Mouse (Mus musculus) layer of hippocampus, adult 18-20 months (tissue): ENCODE data around the gene Trim69. TPM values are rescaled to one million over a fixed set of nuclear protein-coding genes. Genes with fewer than 3 reads are reported as not detected.
"Not testable (repeated sequence)": the region's sequence is repeated elsewhere in the genome, so short reads cannot be mapped to it uniquely, and the experiment has no call there.

Source experiments
- DNase-seq, 2 experiments: peaks; one replicate each; pipeline ENCODE4 v3.0.0; 2022; ENCODE audit warnings: low spot score in 2 of 2
- total RNA-seq, 2 experiments: library from RNA; stranded (reverse); gene quantifications; 2 replicates each; pipeline ENCODE4 v1.2.3; 2021

Gene Trim69
- total RNA-seq, 2 experiments from 2014 or later: not detected

- no peak for DNase-seq
Measured at GRCm38 (mm10) chr2:122206440-122207107, 46.1 kb downstream of the Trim69 start.

GRCm38 (mm10) chr2:122210534-122211228 lies 50.2 kb downstream of the Trim69 start:
- no peak for DNase-seq

GRCm38 (mm10) chr2:122217075-122217474 lies 56.6 kb downstream of the Trim69 start:
- not testable (repeated sequence) for DNase-seq

DNA sequence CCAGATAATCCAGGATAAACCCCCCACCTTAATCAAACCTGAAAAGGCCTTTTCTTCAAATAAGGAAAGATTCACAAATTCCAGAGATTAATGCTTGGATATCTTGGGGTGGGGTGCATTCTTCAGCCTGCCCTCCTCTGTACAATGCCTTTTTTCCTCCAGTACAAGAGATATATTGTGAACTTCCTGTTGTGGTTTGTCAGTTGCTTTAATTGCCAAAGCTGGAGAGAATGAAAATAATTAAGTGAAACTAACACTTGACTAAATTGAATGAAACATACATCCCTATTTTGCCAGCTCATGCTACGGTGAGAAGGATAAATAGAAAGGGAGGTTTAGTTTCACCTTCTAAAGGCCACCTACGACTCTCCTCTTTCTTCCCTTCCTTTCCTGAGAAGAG lies 57.7 kb downstream of the Trim69 start:
- no peak for DNase-seq

DNA sequence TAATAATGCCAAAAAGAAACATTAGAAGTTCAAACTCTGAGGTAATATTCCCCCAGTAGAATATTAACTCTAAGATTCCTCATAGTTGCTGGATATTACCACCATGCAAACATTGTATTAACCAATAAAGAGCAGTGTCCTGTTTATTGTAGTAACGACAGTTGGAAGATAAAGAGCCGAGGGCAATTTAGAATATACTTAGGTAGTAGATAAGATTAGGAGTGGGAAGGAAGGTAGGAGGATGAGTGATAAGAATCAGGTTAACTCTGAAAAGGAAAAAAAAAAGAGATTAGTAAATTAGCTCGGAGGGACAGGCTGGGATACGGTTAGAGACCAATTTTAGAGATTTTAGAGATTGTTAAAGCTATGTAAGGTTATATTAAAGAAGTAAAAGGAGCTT lies 60.9 kb downstream of the Trim69 start:
- DNase-seq: no peak

- no peak for DNase-seq
Measured at GRCm38 (mm10) chr2:122221798-122222197, 61.3 kb downstream of the Trim69 start.

- no peak for DNase-seq
Measured at GRCm38 (mm10) chr2:122222272-122222671, 61.8 kb downstream of the Trim69 start.

GRCm38 (mm10) chr2:122223654-122224053 lies 63.2 kb downstream of the Trim69 start:
- no peak for DNase-seq

Other genes starting within 250 kb of the Trim69 start
- gene Ctdspl2, start 204.7 kb upstream of the Trim69 start, total RNA-seq: 10 to 100 TPM; 32.8 to 36.3 TPM
- gene Mageb3, start 204.6 kb upstream of the Trim69 start, total RNA-seq: under 1 TPM; 0.12 to 0.25 TPM
- 10 to 100 TPM; 17.0 to 17.2 TPM for gene Eif3j1, start 132.2 kb upstream of the Trim69 start, total RNA-seq
- gene Spg11, start 42.3 kb upstream of the Trim69 start, total RNA-seq: 10 to 100 TPM; 14.3 to 14.7 TPM
- gene B2m, start 13.0 kb upstream of the Trim69 start, total RNA-seq: 100 to 1,000 TPM; 114 to 128 TPM
- gene Patl2, start 25.5 kb downstream of the Trim69 start, total RNA-seq: not detected
- not detected for gene Terb2, start 25.6 kb downstream of the Trim69 start, total RNA-seq
- gene Sord, start 74.0 kb downstream of the Trim69 start, total RNA-seq: 10 to 100 TPM; 20.2 to 20.9 TPM
- gene Duox2, start 137.7 kb downstream of the Trim69 start, total RNA-seq: under 1 TPM in 1 of 2 experiments, not detected in 1; 0.07 TPM
- not detected for gene Duoxa2, start 138.2 kb downstream of the Trim69 start, total RNA-seq
- gene Duoxa1, start 153.0 kb downstream of the Trim69 start, total RNA-seq: under 1 TPM in 1 of 2 experiments, not detected in 1; 0.33 TPM
- not detected for gene Duox1, start 155.0 kb downstream of the Trim69 start, total RNA-seq
- 10 to 100 TPM; 58.8 to 61.2 TPM for gene Shf, start 208.5 kb downstream of the Trim69 start, total RNA-seq